Mouse (Mus musculus) layer of hippocampus, adult 11-12 months (tissue): ENCODE results near the gene Pdpn.

Source experiments
- DNase-seq: peaks from one replicate; pipeline ENCODE4 v3.0.0; 2022; ENCODE audit warnings: low spot score

Pdpn gene

DNA sequence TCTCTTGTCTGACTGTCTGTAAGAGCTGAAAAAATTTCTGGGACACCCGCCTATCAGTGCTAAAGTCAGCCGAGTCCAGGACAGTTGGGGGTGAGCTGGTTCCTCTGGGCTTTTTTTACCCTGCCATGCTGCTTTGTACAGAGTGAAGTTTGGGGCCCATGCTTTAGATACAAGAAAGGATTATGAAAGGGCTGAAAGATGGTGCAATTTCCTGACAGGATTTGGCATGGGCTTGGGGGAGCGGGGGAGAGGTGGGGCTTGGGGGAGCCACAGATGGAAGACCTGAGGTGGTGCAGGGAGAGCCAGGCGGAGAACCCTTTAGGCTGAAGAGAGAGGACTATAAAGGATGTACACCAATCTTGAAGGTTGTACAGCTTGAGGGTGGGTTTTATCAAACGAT lies 60.2 kb downstream of the Pdpn start:
- DNase-seq: no peak

DNA sequence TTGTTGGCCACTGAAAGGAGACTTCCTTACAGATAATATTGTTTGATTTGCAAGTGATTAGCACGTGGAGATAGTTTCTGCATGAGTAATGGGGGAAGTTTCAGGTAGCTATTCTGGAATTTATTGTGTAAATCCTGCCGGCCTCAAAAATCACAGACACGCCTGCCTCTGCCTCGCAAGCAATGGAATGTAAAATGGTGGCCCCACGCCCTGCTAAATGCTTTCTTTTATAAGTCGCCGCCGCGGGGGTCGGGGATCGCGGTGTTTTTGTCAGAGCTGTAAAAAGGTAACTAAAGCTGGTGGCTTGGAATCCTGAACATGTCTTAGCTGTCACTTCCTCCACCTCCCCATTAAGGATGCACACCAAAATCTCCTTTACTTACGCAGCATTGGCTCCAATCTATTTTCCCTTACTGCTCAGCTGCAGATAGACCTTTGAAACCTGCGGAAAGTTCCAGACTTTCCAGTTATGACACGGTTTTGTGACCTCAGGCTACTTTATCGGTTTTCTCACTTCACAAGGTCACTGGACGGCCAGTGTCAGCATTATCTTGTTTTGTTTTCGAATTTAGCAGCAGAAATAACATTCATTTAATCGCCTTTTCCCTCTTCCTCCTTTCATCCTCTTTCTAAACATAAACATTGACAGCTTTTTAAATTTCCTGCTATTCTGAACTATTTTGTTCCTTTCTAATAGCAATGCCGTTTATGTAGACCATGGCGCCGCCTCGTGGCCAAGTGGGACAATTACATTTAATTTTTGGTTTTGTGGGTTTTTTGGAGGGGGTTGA lies 60.9 kb downstream of the Pdpn start:
- peak; percentile 19 for DNase-seq

DNA sequence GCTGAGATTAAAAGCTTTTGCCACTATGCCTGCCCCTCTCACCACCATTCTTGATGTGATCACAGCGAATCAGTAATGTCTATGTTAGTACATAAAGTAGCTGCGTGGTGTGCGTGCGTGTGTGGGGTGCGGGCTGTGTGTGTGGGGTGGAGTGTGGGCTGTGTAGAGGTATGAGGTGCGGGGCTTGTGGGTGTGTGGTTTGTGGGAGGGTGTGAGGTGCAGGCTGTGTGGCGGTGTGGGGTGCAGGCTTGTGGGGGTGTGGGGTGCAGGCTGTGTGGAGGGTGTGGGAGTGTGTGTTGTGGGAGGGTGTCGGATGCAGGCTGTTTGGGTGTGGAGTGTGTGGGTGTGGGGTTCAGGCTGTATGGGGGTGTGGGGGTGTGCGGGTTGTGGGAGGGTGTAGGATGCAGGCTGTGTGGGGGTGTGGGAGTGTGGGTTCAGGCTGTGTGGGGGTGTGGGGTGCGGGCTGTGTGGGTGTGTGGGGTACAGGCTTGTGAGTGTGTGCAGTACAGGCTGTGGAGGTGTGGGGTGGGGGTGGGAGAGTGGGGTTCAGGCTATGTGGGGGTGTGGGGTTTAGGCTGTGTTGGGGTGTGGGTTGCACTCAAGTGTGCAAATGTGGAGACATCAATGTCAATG lies 67.5 kb downstream of the Pdpn start:
- no peak for DNase-seq

DNA sequence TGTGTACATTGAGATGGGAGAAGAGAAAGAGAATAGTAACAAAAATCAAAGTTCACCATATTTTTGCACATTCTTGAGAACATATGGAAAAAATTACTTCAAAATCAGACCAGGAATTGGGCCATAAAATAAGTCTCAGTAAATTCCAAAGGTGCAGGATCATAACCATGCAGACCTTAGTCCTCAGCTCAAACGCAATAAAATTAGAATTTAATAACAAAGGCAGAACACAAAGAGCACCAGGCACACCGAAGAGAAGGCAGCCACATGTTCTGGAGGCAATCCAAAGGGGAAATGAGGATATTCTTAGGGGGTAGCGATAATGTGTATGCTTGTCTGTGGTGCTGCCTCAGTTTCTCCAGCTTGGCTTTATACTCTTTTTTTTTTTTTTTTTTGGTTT lies 68.3 kb downstream of the Pdpn start:
- no peak for DNase-seq

DNA sequence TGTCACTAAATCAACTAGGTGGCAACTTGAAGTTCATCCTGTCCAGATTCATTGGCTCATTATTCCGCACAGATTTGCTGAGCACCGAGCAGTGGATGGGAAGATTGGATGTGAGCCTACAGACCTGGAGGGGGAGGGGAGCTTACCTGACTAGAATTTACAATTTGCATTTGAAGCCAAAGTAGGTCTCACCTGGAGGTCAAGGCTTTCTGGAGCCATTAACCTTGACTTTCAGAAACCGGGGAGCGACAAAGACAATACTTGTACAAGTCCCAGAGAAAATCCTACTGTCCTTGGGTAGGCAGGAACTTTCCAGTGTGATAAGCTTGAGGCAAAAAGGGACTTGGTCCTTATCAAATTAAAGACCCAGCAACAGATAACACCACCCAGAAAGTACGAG lies 71.4 kb downstream of the Pdpn start:
- no peak for DNase-seq

DNA sequence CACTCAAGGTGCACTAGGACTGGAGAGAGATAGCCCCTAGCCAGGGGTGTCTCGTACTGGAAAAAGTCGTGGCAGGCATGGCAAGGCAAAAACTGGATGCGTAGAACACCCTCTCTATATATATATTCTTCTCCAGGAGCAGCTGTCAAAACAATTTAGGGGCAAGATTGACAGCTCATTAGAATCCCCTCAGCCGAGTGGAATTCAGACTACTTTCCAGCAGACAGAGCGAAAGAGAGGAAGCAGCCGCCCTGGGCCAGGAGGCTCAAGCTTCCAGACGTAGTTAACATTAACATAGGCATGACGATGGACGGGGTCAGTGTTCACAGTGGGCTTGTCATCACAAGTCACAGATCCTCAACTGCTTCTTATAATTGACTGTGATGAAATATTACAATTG lies 73.5 kb downstream of the Pdpn start:
- DNase-seq: no peak

DNA sequence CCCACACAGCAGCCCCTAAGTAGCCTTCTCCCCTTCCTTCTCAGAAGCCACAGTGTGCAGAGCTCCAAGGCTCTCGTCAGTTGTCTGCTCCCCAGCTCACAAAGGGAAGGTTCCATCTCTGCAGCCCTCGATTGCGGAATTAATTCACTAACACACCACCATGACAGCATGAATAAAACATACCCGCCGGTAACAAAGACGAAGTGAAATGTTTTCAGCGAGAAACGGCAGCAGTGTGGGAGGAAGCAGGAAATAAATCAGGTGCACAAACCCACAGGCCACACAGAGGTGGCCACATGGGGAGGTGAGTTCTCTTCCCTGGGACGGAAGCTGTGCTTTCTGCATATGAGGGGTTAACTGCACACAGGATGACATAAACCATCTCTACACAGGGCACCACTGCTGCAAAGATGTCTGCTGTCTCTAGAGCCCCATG lies 80.0 kb downstream of the Pdpn start:
- no peak for DNase-seq

DNA sequence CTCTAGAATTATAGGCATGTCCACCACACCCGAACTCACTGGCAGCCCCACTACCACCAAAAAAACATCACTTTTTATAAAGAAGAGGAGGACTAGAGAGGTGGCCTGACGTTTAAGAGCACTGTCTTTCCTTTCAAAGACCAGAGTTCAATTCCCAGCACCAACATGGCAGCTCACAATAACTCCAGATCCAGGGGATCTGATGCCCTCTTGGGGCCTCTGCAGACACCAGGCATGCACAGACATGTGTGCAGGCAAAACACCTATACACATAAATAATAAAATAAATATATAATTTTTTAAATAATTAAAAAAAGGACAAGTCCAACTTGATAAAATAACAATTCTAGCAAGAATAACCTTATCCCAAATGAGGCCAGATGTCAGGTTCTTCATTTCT lies 80.5 kb downstream of the Pdpn start:
- no peak for DNase-seq
